Mouse (Mus musculus) liver, embryonic 11.5 days (tissue): ENCODE measurements around the gene Cadm1. TPM values are rescaled to one million over a fixed set of nuclear protein-coding genes. Genes with fewer than 3 reads are reported as not detected.

Source experiments
- ATAC-seq: fragments of 200-750 bp; cut with Nextera tagmentation; replicated peaks from 2 replicates; pipeline ENCODE4 v1.8.0; 2017; ENCODE audit warnings: moderate number of reproducible peaks, mild to moderate bottlenecking, moderate TSS enrichment, moderate library complexity; ENCODE audit not compliant: low FRiP score
- DNase-seq: peaks from one replicate; pipeline ENCODE4 v3.0.0-alpha.2; 2017; ENCODE audit warnings: low spot score
- H3K27ac ChIP-seq: fragments of 300-500 bp; sonication (generic); 2 replicates; pipeline ENCODE4 v1.5.1; 2014; ENCODE audit warnings: mild to moderate bottlenecking, low read depth, low read length, control low read depth
- H3K27me3 ChIP-seq: fragments of 300-500 bp; sonication (generic); replicated peaks from 2 replicates; pipeline ENCODE4 v1.6.1; 2014; ENCODE audit warnings: low read length, mixed read lengths; ENCODE audit not compliant: control insufficient read depth, insufficient read depth
- H3K36me3 ChIP-seq: fragments of 300-500 bp; sonication (generic); 2 replicates; pipeline ENCODE4 v1.6.1; 2014; ENCODE audit warnings: mild to moderate bottlenecking, low read length, moderate library complexity, mixed read lengths; ENCODE audit not compliant: control insufficient read depth, insufficient read depth
- H3K4me1 ChIP-seq: fragments of 300-500 bp; sonication (generic); replicated peaks from 2 replicates; pipeline ENCODE4 v1.6.1; 2014; ENCODE audit warnings: low read length, mixed read lengths; ENCODE audit not compliant: control insufficient read depth, insufficient read depth
- H3K4me2 ChIP-seq: fragments of 300-500 bp; sonication (generic); 2 replicates; pipeline ENCODE4 v1.6.1; 2014; ENCODE audit warnings: mild to moderate bottlenecking, control low read depth, moderate library complexity
- H3K4me3 ChIP-seq: fragments of 300-500 bp; sonication (generic); 2 replicates; pipeline ENCODE4 v1.5.1; 2014; ENCODE audit warnings: low read depth, low read length, control low read depth
- H3K9ac ChIP-seq: fragments of 300-500 bp; sonication (generic); 2 replicates; pipeline ENCODE4 v1.6.1; 2014; ENCODE audit warnings: low read depth, low read length, control low read depth
- H3K9me3 ChIP-seq: fragments of 300-500 bp; sonication (generic); 2 replicates; pipeline ENCODE4 v1.6.1; 2016; ENCODE audit warnings: low read length, inconsistent platforms, mixed read lengths; ENCODE audit not compliant: control insufficient read depth
- WGBS: fragments of 180-500 bp; shearing (Covaris S2); extraction: QIAGEN DNeasy Blood & Tissue Kit; methylation state at CpG from one replicate; pipeline ENCODE4 v1.1.7; 2014; 5-methylcytosine and 5-hydroxymethylcytosine counted together
- polyA plus RNA-seq: library from polyadenylated mRNA; unstranded; fragments of >200 nt; fragmentation: Nextera tagmentation; extraction: Ambion mirVana; gene quantifications from 2 replicates; pipeline ENCODE4 v1.2.1, GENCODE M21; 2014

The Cadm1 gene
- polyA plus RNA-seq, 1 experiment from 2014 or later, result 27.6 TPM

DNA sequence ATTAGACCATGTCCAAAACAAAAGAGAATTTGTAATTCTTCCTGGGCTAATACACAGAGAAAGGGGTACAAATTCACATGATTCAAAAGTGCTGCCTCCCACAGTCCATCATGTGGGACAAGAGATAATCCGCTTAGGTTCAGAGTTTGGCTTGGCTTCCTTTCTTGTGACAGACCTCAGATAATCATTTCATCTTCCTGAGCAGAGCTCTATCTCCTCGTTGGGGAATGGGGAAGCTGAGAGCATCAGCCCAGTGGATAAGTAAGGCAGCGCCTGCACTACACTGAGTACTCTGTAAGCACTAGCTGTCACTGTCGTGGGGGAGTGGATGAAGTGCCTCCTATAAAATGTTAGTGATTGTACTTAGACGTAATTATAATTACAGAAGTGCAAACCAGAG is 35.1 kb downstream of the Cadm1 start:
- Histone ChIP-seq H3K27ac (no peak overlapping the region), H3K4me1 (no peaks in the 10 kb centered on the region; the same call in 1 of the 2 replicates), H3K9me3 (no peaks in the 10 kb centered on the region), H3K4me3 (no peak overlapping the region), H3K9ac (no peak overlapping the region), H3K4me2 (no peak overlapping the region), H3K27me3 (no peaks in the 10 kb centered on the region), H3K36me3 (no peaks in the 10 kb centered on the region)
- ATAC-seq, result no peak
- 34% methylated on average over 5 of the region's 5 CpGs for WGBS
- no peak for DNase-seq

DNA sequence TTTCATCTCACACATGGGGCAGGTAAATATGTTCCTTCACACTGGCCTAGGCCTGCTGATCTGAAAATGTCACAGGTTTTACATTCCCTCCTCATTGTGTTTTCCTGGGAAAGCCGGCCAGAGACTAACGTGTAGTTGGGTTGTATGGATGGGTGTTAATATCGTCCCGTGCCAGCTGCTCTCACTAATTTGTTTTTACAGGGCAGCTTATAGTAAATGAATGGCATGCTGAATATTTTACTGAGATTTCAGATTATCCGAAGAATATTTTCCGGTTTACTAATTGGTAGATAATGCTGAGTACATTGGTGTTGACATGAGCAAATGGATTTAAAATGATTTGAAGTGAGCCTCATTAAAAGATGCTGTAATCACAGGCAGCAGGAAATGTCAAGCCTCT is 37.9 kb downstream of the Cadm1 start:
- Histone ChIP-seq H3K4me3 (no peak overlapping the region), H3K4me1 (peaks cover 3% of the 10 kb centered on the region), H3K27me3 (no peaks in the 10 kb centered on the region), H3K27ac (no peak overlapping the region), H3K4me2 (no peak overlapping the region), H3K9ac (no peak overlapping the region), H3K36me3 (no peaks in the 10 kb centered on the region), H3K9me3 (no peaks in the 10 kb centered on the region)
- WGBS, result 82% methylated on average over 6 of the region's 6 CpGs
- DNase-seq, result no peak
- no peak for ATAC-seq

DNA sequence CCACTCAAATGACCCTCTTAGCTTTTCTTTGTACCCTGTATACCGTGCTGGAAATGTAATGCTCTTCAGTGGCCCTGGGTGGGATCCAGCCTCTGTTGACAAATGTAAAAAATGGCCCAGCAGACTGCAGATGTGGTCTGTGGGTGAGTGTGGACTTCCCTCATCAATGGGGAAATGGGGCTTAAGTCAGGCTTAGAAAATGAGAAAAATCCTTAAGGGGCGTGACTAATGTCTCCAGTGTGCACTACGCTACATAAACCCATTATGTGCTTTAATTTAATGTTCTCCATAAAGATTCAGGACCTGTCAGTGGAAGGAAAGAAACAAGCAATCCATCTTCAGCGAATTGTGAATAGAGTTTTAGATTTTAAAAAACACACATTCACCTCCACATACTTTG is 40.2 kb downstream of the Cadm1 start:
- Histone ChIP-seq H3K27me3 (no peaks in the 10 kb centered on the region), H3K9me3 (no peaks in the 10 kb centered on the region), H3K27ac (no peak overlapping the region), H3K4me3 (no peak overlapping the region), H3K9ac (no peak overlapping the region), H3K4me2 (no peak overlapping the region), H3K36me3 (no peaks in the 10 kb centered on the region), H3K4me1 (peaks cover 3% of the 10 kb centered on the region)
- 74% methylated on average over 4 of the region's 4 CpGs for WGBS
- no peak for DNase-seq
- no peak for ATAC-seq

DNA sequence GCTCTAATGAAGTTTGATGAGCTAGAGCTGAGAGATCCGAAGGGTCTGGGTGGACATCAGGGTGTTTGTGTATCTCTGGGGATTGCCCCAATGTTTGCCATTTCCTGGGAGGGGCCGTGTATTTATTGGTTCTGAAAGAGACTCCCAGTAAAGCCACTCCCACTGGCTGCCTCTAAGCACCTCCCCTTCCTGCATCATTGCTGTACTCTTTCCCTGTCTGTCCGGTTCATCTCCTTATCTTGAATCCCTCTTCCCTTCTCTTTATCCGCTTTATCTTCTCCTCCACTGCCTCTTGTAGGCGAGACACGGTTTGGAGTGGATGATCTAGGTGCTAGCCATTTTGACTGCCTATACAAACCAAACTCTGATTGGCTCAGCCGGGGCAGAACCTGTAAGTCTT is 41.5 kb downstream of the Cadm1 start:
- no peaks in the 10 kb centered on the region for H3K27me3 ChIP-seq
- no peaks in the 10 kb centered on the region for H3K36me3 ChIP-seq
- no peak overlapping the region for H3K9ac ChIP-seq
- 51% methylated on average over 7 of the region's 7 CpGs for WGBS
- H3K4me2 ChIP-seq, result no peak overlapping the region
- DNase-seq, result no peak
- H3K9me3 ChIP-seq, result no peaks in the 10 kb centered on the region
- ATAC-seq, result no peak
- no peak overlapping the region for H3K27ac ChIP-seq
- peaks cover 4% of the 10 kb centered on the region for H3K4me1 ChIP-seq
- H3K4me3 ChIP-seq, result no peak overlapping the region

DNA sequence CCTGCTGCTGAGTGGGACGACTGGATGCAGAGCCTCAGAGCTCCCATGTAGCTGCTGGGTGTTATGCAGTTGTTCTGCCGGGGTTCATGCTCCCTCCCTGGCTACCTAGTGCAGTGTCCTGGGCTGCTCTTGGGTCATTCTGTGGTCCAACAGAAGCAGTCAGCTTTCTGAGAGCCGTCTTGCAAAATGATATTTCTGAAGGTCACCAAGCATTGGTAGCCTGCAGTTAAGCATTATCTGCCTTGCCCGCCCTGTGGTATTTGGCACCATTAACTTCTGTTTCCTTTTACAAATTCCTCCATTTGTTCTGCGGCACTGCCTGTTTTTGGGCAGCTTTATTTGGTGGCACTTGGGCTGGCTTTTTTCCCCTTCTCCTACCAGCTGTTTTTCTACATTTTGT is 42.2 kb downstream of the Cadm1 start:
- Histone ChIP-seq H3K36me3 (no peaks in the 10 kb centered on the region), H3K4me3 (no peak overlapping the region), H3K9ac (no peak overlapping the region), H3K4me2 (no peak overlapping the region), H3K4me1 (peaks cover 7% of the 10 kb centered on the region), H3K9me3 (no peaks in the 10 kb centered on the region), H3K27ac (no peak overlapping the region), H3K27me3 (no peaks in the 10 kb centered on the region)
- WGBS, result 52% methylated on average over 5 of the region's 5 CpGs
- ATAC-seq (no peak), DNase-seq (no peak)

DNA sequence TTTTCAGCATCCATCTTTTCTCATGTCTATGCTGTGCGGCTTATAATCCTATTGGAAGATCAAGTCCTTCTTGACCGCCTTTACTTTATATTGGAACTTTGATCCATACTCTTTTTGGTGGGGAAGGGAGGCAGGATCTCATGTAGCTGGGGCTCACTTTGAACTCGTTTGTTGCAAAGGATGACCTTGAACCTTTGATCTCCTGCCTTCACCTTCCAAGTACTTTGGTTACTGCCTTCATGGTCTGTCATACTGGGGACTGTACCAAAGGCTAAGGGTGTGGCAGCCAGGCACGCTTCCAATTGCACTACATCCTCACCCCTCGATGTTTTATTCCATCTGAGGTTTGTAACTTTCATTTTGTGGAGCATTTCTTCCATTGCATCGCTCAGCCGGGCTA is 43.5 kb downstream of the Cadm1 start:
- Histone ChIP-seq H3K9me3 (no peaks in the 10 kb centered on the region), H3K27me3 (no peaks in the 10 kb centered on the region), H3K4me2 (no peak overlapping the region), H3K9ac (no peak overlapping the region), H3K36me3 (no peaks in the 10 kb centered on the region), H3K4me1 (peaks cover 7% of the 10 kb centered on the region), H3K27ac (no peak overlapping the region), H3K4me3 (no peak overlapping the region)
- WGBS, result 82% methylated on average over 7 of the region's 7 CpGs
- DNase-seq, result no peak
- no peak for ATAC-seq

DNA sequence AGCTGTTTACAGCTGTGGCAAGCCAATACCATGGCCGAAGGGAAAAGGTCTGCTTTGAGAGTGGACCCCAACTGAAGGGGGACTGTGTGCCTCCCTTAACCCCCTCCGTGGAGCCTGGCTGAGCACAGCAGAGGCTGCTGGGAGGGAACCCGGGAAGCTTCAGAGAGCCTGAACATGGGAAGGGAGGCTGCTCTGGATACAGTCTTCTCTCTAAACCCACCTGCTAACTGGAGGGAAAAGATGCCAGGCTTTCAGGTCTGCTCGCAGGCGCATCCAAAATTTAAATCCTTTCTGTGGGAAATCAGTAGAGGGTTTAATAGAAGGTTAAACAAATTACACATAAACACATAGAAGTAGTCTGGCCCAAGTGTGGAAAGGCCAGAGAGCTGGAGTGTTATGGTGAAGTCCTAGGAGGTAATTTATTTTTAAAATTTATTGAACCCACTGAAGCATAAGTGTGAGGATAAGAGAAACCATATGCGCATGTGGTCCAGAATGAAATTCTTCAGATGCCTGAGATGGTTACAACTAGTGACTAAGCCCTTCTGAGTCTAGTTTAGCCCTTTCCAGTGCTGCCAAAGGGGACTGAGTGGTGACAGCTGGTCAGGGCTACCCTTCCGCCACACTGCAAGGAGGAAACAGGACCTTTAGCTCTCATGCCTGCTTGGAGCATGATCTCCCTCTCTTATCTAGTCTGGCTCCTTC is 44.9 kb downstream of the Cadm1 start:
- H3K27me3 ChIP-seq, result no peaks in the 10 kb centered on the region
- no peak overlapping the region for H3K27ac ChIP-seq
- H3K9ac ChIP-seq, result no peak overlapping the region
- no peak overlapping the region for H3K4me2 ChIP-seq
- DNase-seq (no peak), ATAC-seq (no peak)
- WGBS, result 65% methylated on average over 7 of the region's 7 CpGs
- no peaks in the 10 kb centered on the region for H3K9me3 ChIP-seq
- H3K36me3 ChIP-seq, result no peaks in the 10 kb centered on the region
- peaks cover 7% of the 10 kb centered on the region for H3K4me1 ChIP-seq
- H3K4me3 ChIP-seq, result no peak overlapping the region

DNA sequence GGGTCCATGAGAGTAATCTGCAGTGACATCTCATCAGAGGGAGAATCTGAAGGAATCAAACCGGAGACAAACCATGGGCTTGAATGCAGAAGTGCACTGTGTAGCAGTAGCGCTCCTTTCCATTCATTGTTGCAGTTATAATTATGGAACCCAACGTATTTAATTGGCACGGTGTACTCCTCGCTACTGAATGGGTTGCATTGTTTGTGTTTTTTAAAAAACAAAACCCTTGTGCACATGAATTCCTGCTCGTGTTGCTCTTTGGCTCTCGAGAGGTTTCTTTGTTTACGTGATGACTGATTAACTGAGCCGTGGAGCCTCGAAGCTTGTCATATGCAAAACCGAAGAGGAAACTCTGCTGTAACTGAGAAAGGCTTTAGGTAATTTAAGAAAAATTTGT is 45.8 kb downstream of the Cadm1 start:
- Histone ChIP-seq H3K4me3 (no peak overlapping the region), H3K27ac (no peak overlapping the region), H3K4me2 (no peak overlapping the region), H3K27me3 (no peaks in the 10 kb centered on the region), H3K9ac (no peak overlapping the region), H3K9me3 (no peaks in the 10 kb centered on the region), H3K4me1 (peaks cover 7% of the 10 kb centered on the region), H3K36me3 (no peaks in the 10 kb centered on the region)
- 72% methylated on average over 11 of the region's 11 CpGs for WGBS
- no peak for ATAC-seq
- no peak for DNase-seq

DNA sequence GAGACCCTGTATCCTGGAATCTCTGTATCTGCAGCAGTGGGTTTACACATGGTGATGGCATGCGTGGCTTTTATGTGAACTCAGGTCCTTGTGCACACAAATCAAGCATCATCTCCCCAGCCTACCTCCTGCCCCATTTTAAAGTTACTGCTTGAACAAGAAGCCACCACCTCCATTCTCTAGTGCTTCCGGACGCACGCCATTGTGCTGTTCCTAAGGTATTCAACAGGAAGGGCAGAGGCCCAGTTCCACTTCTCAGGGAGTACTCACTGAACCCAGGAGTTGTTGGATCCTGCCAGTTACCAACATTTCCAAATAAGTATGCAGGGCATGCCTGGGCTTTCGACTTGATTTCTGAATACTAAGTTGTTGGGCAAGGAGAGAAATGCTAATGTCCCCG is 49.5 kb downstream of the Cadm1 start:
- ATAC-seq, result no peak
- no peak for DNase-seq
- H3K27me3 ChIP-seq, result no peaks in the 10 kb centered on the region
- 90% methylated on average over 6 of the region's 6 CpGs for WGBS
- no peaks in the 10 kb centered on the region for H3K9me3 ChIP-seq
- H3K9ac ChIP-seq, result no peak overlapping the region
- H3K27ac ChIP-seq, result no peak overlapping the region
- no peak overlapping the region for H3K4me3 ChIP-seq
- H3K4me2 ChIP-seq, result no peak overlapping the region
- no peaks in the 10 kb centered on the region for H3K36me3 ChIP-seq
- H3K4me1 ChIP-seq, result peaks cover 8% of the 10 kb centered on the region
